Mouse (Mus musculus) mouse trophoblast stem cell (cell line): ENCODE results near the gene Gm9044.
"Not testable (repeated sequence)": the region's sequence is repeated elsewhere in the genome, so short reads cannot be mapped to it uniquely, and the experiment has no call there.

Experiments
- in situ Hi-C, 2 experiments: fragments of 300-500 bp; cut with MseI, MboI; formaldehyde crosslinking; loops; 2 replicates in 1 of 2; 3 replicates in 1 of 2; pipeline ENCODE4 v1.15.1; 2025

The Gm9044 gene

GRCm38 (mm10) chr10:118332308-118332707 lies at the start of gene Gm9044:
Gene Gm9044, minus strand, starts transcription at chr10:118332408.
- in situ Hi-C loops, result not testable (repeated sequence)

GRCm38 (mm10) chr10:118370443-118370842 lies 38.2 kb upstream of the Gm9044 start:
- in situ Hi-C loops, result no loop called here

- in situ Hi-C loops, result no loop called here
These were observed 37.3 kb upstream of the Gm9044 start for GRCm38 (mm10) chr10:118369518-118369917.

- in situ Hi-C loops, result not testable (repeated sequence)
These were observed 21.8 kb upstream of the Gm9044 start, which contains the start of gene Gm9049 for GRCm38 (mm10) chr10:118354005-118354404. Gene Gm9049, minus strand, starts transcription at chr10:118354105.

- in situ Hi-C loops, result not testable (repeated sequence)
These were observed 16.4 kb upstream of the Gm9044 start, which contains the start of gene Gm9048 for GRCm38 (mm10) chr10:118348579-118348978. Gene Gm9048, minus strand, starts transcription at chr10:118348679.

GRCm38 (mm10) chr10:118343155-118343554 lies 10.9 kb upstream of the Gm9044 start, which contains the start of gene Gm9046:
Gene Gm9046, minus strand, starts transcription at chr10:118343255.
- in situ Hi-C loops, result not testable (repeated sequence)

GRCm38 (mm10) chr10:118337731-118338130 lies 5.5 kb upstream of the Gm9044 start, which contains the start of gene Gm9045:
Gene Gm9045, minus strand, starts transcription at chr10:118337831.
- in situ Hi-C loops, result not testable (repeated sequence)

- in situ Hi-C loops, result not testable (repeated sequence)
These were observed 5.3 kb downstream of the Gm9044 start, which contains the start of gene Gm9040 for GRCm38 (mm10) chr10:118326869-118327268. Gene Gm9040, minus strand, starts transcription at chr10:118326969.

- in situ Hi-C loops, result no loop called here
These were observed 13.2 kb downstream of the Gm9044 start for GRCm38 (mm10) chr10:118319024-118319423.

GRCm38 (mm10) chr10:118302133-118302532 lies 30.1 kb downstream of the Gm9044 start:
- in situ Hi-C loops, result not testable (repeated sequence)

- in situ Hi-C loops, result no loop called here
These were observed 37.3 kb downstream of the Gm9044 start, which contains the start of gene Iltifb for GRCm38 (mm10) chr10:118294938-118295337. Gene Iltifb, minus strand, starts transcription at chr10:118295038.

- in situ Hi-C loops, result not testable (repeated sequence)
These were observed 49.2 kb downstream of the Gm9044 start for GRCm38 (mm10) chr10:118283016-118283415.

- in situ Hi-C loops, result not testable (repeated sequence)
These were observed 49.6 kb downstream of the Gm9044 start for GRCm38 (mm10) chr10:118282565-118282964.
